16 mouse cellular contexts compared by ENCODE assay signal in genomic region chr3:27526991-27527390, GRCm38 (mm10).
A peak's percentile ranks its signal among the peaks of the same experiment; 100 is the strongest.
DNase-seq lines count a peak whose midpoint lies in the region; ATAC-seq lines count a peak whose summit lies in the region.
"Had no signal": no experiment of that assay in that cellular context is flagged by ENCODE, and none has a peak within 500 bp of the region (broad histone marks: within the 10 kb centered on the region; RNA-seq: fewer than 3 reads in every experiment).

No protein-coding gene starts in this region.

- no peaks in the 10 kb centered on the region for H3K9me3 ChIP-seq in heart, embryonic 13.5 days
- H3K9me3 ChIP-seq: embryonic facial prominence, embryonic 10.5 days; embryonic facial prominence, embryonic 12.5 days; forebrain, embryonic 10.5 days; forebrain, embryonic 13.5 days; forebrain, embryonic 15.5 days had no signal

- peak; percentile 70 for DNase-seq in heart, adult 11 months
- no peak for DNase-seq in heart, adult 18-20 months
- DNase-seq in heart, postnatal 36 days, result no peak
- peak; percentile 25 for DNase-seq in fibroblast of lung, adult 2 months (ENCODE audit: low read depth)
- no peak for DNase-seq in embryo, embryonic 10 days (ENCODE audit: low spot score)
- DNase-seq: adrenal gland, adult 2 months; adrenal gland, postnatal 10 days; adrenal gland, postnatal 25 days; cerebellum, adult 11 months; cerebellum, adult 8-10 months had no signal

- H3K27ac ChIP-seq in heart, embryonic 13.5 days (replicated peaks), result 0 out of 2 replicates have a peak overlapping the region, but pooled peaks have one; percentile 17
- H3K27ac ChIP-seq: embryonic facial prominence, embryonic 10.5 days; embryonic facial prominence, embryonic 12.5 days; forebrain, embryonic 10.5 days; forebrain, embryonic 13.5 days; forebrain, embryonic 15.5 days had no signal

- no peak overlapping the region for H3K4me2 ChIP-seq in heart, embryonic 13.5 days
- H3K4me2 ChIP-seq: embryonic facial prominence, embryonic 12.5 days; forebrain, embryonic 13.5 days; forebrain, embryonic 15.5 days had no signal

- H3K4me3 ChIP-seq in heart, embryonic 13.5 days, result no peak overlapping the region
- H3K4me3 ChIP-seq: embryonic facial prominence, embryonic 10.5 days; embryonic facial prominence, embryonic 12.5 days; forebrain, embryonic 10.5 days; forebrain, embryonic 13.5 days; forebrain, embryonic 15.5 days had no signal

- ATAC-seq in heart, embryonic 13.5 days (ENCODE audit: extremely low read depth, insufficient number of reproducible peaks, low FRiP score, low TSS enrichment), result no peak
- ATAC-seq: forebrain, embryonic 13.5 days; forebrain, embryonic 15.5 days had no signal

- no peak overlapping the region for H3K9ac ChIP-seq in heart, embryonic 13.5 days
- H3K9ac ChIP-seq: embryonic facial prominence, embryonic 12.5 days; forebrain, embryonic 13.5 days; forebrain, embryonic 15.5 days had no signal

- peaks cover 44% of the 10 kb centered on the region for H3K36me3 ChIP-seq in heart, embryonic 13.5 days
- H3K36me3 ChIP-seq: embryonic facial prominence, embryonic 10.5 days; forebrain, embryonic 15.5 days had no signal

- 72% methylated on average over 3 of the region's 3 CpGs for WGBS in heart, embryonic 13.5 days

- intact Hi-C loops in heart, postnatal 36 days (cut with DNase I), result no loop called here

- H3K27me3 ChIP-seq in heart, embryonic 13.5 days (replicated peaks), result no peaks in the 10 kb centered on the region
- H3K27me3 ChIP-seq: embryonic facial prominence, embryonic 12.5 days; forebrain, embryonic 13.5 days; forebrain, embryonic 15.5 days had no signal

- H3K4me1 ChIP-seq in heart, embryonic 13.5 days, result peaks cover 81% of the 10 kb centered on the region
- H3K4me1 ChIP-seq: embryonic facial prominence, embryonic 12.5 days; forebrain, embryonic 13.5 days; forebrain, embryonic 15.5 days had no signal

Comparison
In these comparisons a context has a peak if more than half of its experiments do, and no peak if none do; other contexts are left out.
1. DNase-seq: peak in heart, adult 11 months (single experiment) and fibroblast of lung, adult 2 months (single experiment); none in heart, adult 18-20 months (0 of 2), heart, postnatal 36 days (0 of 2) and embryo, embryonic 10 days (single experiment).